Mouse (Mus musculus) megakaryocyte, embryonic 14.5 days (primary cell): ENCODE measurements around the gene Myl6b. TPM values are rescaled to one million over a fixed set of nuclear protein-coding genes. Genes with fewer than 3 reads are reported as not detected.

Source experiments
- H3K27me3 ChIP-seq: replicated peaks from 2 replicates; pipeline ENCODE3; 2012; ENCODE audit warnings: inconsistent platforms
- H3K36me3 ChIP-seq: replicated peaks from 2 replicates; pipeline ENCODE3; 2012; ENCODE audit warnings: low read length, inconsistent platforms, mixed read lengths
- H3K4me1 ChIP-seq: 2 replicates; pipeline ENCODE4 v1.6.1; 2012; ENCODE audit warnings: inconsistent platforms
- H3K4me3 ChIP-seq: replicated peaks from 2 replicates; pipeline ENCODE3; 2012; ENCODE audit warnings: moderate library complexity, mild to moderate bottlenecking, inconsistent platforms
- H3K9me3 ChIP-seq: 2 replicates; pipeline ENCODE4 v1.6.1; 2012; ENCODE audit warnings: inconsistent platforms
- FLI1 ChIP-seq: IDR thresholded peaks from 2 replicates; pipeline ENCODE4 v1.6.1; 2012; ENCODE audit warnings: low read length, inconsistent platforms, mixed read lengths
- GATA1 ChIP-seq: IDR thresholded peaks from 3 replicates; pipeline ENCODE4 v1.6.1; 2012; ENCODE audit warnings: mixed read lengths, low read length, inconsistent platforms, borderline replicate concordance
- polyA plus RNA-seq: library from polyadenylated mRNA; stranded (reverse); fragments of >175 nt; gene quantifications from 2 replicates; pipeline ENCODE4 v1.2.3, GENCODE M21; 2012; ENCODE audit warnings: low replicate concordance; ENCODE audit not compliant: insufficient read depth

Myl6b gene
- polyA plus RNA-seq, 1 experiment, result 15.9 TPM

- peaks cover 40% of the 10 kb centered on the region for H3K4me1 ChIP-seq
- TF ChIP-seq FLI1, result no peak
- no peak for TF ChIP-seq GATA1
- no peaks in the 10 kb centered on the region for H3K27me3 ChIP-seq
- peaks cover 6% of the 10 kb centered on the region for H3K36me3 ChIP-seq
- no peaks in the 10 kb centered on the region for H3K9me3 ChIP-seq
- H3K4me3 ChIP-seq, result peak overlapping the region; percentile 88
Measured at GRCm38 (mm10) chr10:128536266-128536940, 37.9 kb upstream of the Myl6b start.

GRCm38 (mm10) chr10:128535624-128536265 is 37.3 kb upstream of the Myl6b start:
- Histone ChIP-seq H3K4me1 (peaks cover 40% of the 10 kb centered on the region), H3K27me3 (no peaks in the 10 kb centered on the region), H3K4me3 (peak overlapping the region; percentile 88), H3K9me3 (no peaks in the 10 kb centered on the region), H3K36me3 (no peaks in the 10 kb centered on the region)
- no peak for TF ChIP-seq GATA1
- no peak for TF ChIP-seq FLI1

GRCm38 (mm10) chr10:128535206-128535605 is 36.7 kb upstream of the Myl6b start:
- TF ChIP-seq GATA1, result no peak
- no peak for TF ChIP-seq FLI1
- Histone ChIP-seq H3K4me1 (peaks cover 40% of the 10 kb centered on the region), H3K4me3 (no peak overlapping the region), H3K9me3 (no peaks in the 10 kb centered on the region), H3K27me3 (no peaks in the 10 kb centered on the region), H3K36me3 (no peaks in the 10 kb centered on the region)

- no peaks in the 10 kb centered on the region for H3K9me3 ChIP-seq
- peaks cover 16% of the 10 kb centered on the region for H3K36me3 ChIP-seq
- peaks cover 1% of the 10 kb centered on the region for H3K27me3 ChIP-seq
- peaks cover 47% of the 10 kb centered on the region for H3K4me1 ChIP-seq
- no peak for TF ChIP-seq FLI1
- TF ChIP-seq GATA1, result no peak
- peak overlapping the region; percentile 96 for H3K4me3 ChIP-seq
Measured at GRCm38 (mm10) chr10:128526366-128527356, 28.2 kb upstream of the Myl6b start.

GRCm38 (mm10) chr10:128525671-128526308 is 27.3 kb upstream of the Myl6b start, which contains the start of gene Esyt1:
Esyt1 (minus strand) TSS chr10:128525871.
- Histone ChIP-seq H3K9me3 (no peaks in the 10 kb centered on the region), H3K36me3 (peaks cover 25% of the 10 kb centered on the region)

GRCm38 (mm10) chr10:128524732-128525662 is 26.5 kb upstream of the Myl6b start:
- H3K9me3 ChIP-seq, result no peaks in the 10 kb centered on the region
- H3K27me3 ChIP-seq, result peaks cover 1% of the 10 kb centered on the region
- H3K4me3 ChIP-seq, result peak overlapping the region; percentile 96
- TF ChIP-seq GATA1 (no peak), FLI1 (no peak)
- peaks cover 33% of the 10 kb centered on the region for H3K36me3 ChIP-seq
- H3K4me1 ChIP-seq, result peaks cover 45% of the 10 kb centered on the region

More at GRCm38 (mm10) chr10:128525671-128526308, 27.3 kb upstream of the Myl6b start, which contains the start of gene Esyt1:
- peaks cover 42% of the 10 kb centered on the region for H3K4me1 ChIP-seq
- peaks cover 1% of the 10 kb centered on the region for H3K27me3 ChIP-seq
- H3K4me3 ChIP-seq, result peak within 1 kb of the TSS; percentile 96
- TF ChIP-seq GATA1, result no peak
- peak; percentile 32; the same call in 1 of the 2 replicates for TF ChIP-seq FLI1

GRCm38 (mm10) chr10:128524111-128524731 is 25.7 kb upstream of the Myl6b start:
- no peak for TF ChIP-seq FLI1
- no peak for TF ChIP-seq GATA1
- H3K27me3 ChIP-seq, result peaks cover 1% of the 10 kb centered on the region
- H3K9me3 ChIP-seq, result no peaks in the 10 kb centered on the region
- H3K4me1 ChIP-seq, result peaks cover 48% of the 10 kb centered on the region
- peak overlapping the region; percentile 96 for H3K4me3 ChIP-seq
- peaks cover 41% of the 10 kb centered on the region for H3K36me3 ChIP-seq

GRCm38 (mm10) chr10:128522351-128522750 is 23.9 kb upstream of the Myl6b start:
- TF ChIP-seq FLI1, result no peak
- TF ChIP-seq GATA1, result no peak
- Histone ChIP-seq H3K4me1 (peaks cover 50% of the 10 kb centered on the region), H3K9me3 (no peaks in the 10 kb centered on the region), H3K36me3 (peaks cover 59% of the 10 kb centered on the region), H3K4me3 (no peak overlapping the region), H3K27me3 (peaks cover 1% of the 10 kb centered on the region)
